Mouse (Mus musculus): Measurements from ENCODE around the gene Phlpp1.
A peak's percentile ranks its signal among the peaks of the same experiment; 100 is the strongest.

Gene Phlpp1

DNA sequence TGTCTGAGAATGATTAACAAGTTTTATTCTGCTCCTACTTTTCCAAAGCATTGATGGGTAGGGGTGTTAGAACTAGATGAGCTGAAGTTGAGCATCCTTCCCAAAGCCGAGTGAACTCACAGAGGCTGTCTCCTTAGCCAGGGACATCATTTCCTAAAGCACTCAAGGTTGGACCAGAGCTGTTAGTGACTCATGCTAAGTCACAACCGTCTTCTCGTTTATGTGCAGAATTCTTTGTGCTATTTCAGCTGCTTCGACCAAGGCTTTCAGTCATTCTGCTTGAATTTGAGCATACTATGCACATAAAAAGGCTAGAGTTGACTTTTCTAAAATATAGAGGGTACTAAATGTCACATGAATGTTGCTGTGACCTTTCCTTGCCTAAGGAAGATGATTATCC is 142.9 kb downstream of the Phlpp1 start:
- DNase-seq (ENCODE audit: low read depth, low spot score): no peak

GRCm38 (mm10) chr1:106316641-106317304 is 145.2 kb downstream of the Phlpp1 start:
- DNase-seq (ENCODE audit: low read depth, low spot score): no peak

- DNase-seq (ENCODE audit: low read depth, low spot score): no peak
Measured at GRCm38 (mm10) chr1:106318341-106318740, 146.8 kb downstream of the Phlpp1 start.

DNA sequence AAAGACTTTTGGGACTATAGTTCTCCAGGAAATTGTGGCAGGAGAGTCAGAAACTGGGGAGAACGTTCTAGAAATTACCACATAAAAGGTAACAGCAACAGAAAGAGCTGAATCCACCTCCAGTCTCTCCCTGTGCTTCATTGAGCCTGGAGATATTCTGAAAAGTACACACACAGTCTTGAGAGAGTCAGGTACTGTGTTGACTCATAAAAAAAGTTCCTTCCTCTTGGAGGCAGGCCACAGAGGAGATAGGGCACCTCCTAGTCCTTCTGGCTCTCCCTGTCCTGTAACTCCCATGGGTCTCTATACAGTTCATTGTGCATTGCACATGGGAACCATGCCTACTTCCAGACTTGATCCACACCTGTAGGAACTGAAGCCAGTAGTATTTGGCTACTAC is 149.0 kb downstream of the Phlpp1 start:
- no peak for DNase-seq (ENCODE audit: low read depth, low spot score)

- DNase-seq (ENCODE audit: low read depth, low spot score): no peak
Measured at GRCm38 (mm10) chr1:106321432-106322126, 150.0 kb downstream of the Phlpp1 start.

- DNase-seq (ENCODE audit: low read depth, low spot score): no peak
Measured at GRCm38 (mm10) chr1:106326691-106327090, 155.1 kb downstream of the Phlpp1 start.

- no peak for DNase-seq (ENCODE audit: low read depth, low spot score)
Measured at GRCm38 (mm10) chr1:106342100-106342499, 170.5 kb downstream of the Phlpp1 start.

DNA sequence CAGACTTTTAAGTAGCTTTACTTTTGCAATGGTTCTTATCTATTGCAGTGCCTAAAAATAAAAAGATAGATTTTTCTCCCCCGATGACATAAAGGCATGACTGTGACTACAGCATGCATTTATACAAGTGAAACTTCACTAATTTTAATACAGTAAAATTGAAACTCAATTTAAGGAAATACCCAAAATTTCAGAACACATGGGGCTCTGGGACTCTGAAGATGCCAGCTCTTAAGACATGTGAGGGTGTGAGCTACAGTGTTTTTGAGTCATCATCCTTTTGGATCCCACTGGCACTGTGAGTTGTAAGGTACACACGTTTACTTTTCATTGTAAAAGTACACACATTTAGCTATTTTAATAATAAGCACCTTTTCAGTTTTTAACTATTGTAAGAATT is 173.7 kb downstream of the Phlpp1 start:
- no peak for DNase-seq (ENCODE audit: low read depth, low spot score)

DNA sequence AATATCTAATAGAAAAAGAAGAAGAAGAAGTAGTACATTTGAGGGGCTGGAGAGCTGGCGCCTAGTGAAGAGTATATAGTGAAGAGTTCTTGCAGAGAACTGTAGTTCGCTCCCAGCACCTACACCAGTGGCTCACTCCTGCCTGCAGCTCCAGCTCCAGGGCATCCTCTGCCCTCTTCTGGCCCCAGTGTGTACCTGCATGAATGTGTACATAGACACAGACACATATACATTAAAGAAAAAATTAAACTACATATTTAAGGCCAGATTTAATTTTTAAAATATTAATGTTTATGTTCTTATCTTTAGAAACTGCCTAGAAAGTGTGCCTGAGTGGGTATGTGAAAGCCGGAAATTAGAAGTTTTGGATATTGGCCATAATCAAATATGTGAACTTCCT is 175.2 kb downstream of the Phlpp1 start:
- DNase-seq (ENCODE audit: low read depth, low spot score): no peak

- DNase-seq (ENCODE audit: low read depth, low spot score): no peak
Measured at GRCm38 (mm10) chr1:106349116-106349515, 177.6 kb downstream of the Phlpp1 start.

DNA sequence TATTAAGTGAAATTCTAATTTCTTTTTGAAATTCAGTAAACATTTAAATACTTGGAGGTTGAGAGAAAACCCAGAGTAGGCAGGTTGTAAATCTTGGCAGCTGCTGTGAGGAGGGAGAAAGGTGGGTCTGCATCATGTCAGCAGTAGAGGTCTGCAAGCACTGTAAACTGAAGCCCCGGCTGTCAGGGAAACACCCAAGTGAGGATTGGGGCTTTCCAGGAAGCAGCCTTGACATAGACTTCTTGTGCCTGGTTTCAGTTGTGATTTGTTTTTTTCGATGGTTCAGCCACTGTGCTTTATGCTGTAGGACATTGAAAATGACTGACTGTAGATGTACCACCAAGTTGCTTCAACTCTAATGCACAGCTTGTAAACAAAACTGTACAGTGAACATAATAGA is 180.0 kb downstream of the Phlpp1 start:
- DNase-seq (ENCODE audit: low read depth, low spot score): no peak

DNA sequence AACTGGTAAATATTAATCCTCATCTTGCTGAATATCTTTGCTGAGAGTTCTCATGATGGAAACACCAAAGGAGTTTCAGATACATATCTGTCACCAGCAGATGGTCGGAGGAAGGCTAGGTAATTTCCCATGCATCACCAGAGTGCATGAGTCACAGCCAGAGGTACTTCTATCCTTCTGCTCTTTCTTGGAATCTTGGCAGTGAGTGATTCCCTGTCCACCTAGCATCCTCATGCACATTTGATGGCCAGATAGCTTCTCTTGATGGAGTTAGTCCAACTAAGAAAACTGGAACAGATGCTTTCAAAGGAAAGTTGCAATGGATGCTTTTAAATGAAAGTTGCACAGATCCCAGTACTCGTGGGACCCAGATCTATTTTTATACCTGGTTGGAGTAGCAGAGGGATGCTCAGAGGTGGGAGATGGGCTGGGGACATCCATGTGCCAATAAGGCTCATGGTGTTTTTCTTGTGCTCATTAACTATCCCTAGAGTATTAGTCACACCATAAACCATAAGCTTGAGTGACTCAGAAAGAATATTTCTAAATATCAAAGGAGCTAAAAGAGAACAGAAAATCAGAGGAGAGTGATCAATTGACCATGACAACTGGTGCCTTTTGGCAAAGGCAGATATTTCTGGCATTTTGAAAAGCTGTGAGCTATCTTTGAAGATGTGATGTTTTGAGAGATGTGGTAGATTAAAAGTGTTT is 181.4 kb downstream of the Phlpp1 start:
- peak; percentile 58 for DNase-seq (ENCODE audit: low read depth, low spot score)

DNA sequence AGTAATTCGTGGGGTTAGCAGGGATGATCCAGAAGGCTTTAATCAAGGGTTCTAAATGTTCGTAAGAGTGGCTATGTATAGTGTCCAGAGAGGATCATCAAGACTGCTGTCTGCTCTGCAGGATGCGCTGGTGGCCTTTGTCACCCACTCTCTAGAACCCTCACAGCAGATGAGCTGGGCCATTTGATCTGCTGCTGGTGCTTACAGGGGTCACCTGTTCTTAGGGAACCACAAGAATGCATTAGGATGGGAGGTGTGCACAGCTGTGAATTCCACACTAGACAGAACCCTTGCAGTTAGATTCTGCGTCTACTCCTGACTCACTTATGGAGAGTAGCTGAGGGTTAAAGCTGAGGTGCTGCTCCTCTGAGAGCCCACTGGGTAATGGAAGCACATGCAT is 182.4 kb downstream of the Phlpp1 start:
- DNase-seq (ENCODE audit: low read depth, low spot score): no peak

DNA sequence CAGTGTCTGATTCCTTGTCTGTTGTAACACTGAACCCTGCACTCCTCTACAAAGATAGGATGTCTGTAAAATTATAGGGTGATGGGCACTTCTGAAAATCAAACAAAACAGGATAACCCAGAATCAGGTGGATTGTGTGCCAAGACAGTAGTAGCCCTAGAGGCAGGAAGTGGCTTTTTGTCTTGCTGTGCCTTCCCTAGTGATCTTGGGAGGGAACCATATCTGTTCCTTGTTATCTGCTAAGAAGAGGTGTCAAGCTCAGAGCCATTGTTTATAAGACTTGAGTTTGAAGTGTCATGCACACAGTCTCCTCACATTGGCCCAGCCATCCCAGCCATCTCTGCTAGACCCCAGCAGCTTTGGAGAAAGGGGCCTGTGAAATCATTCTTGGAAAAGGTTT is 187.9 kb downstream of the Phlpp1 start:
- no peak for DNase-seq (ENCODE audit: low read depth, low spot score)

DNA sequence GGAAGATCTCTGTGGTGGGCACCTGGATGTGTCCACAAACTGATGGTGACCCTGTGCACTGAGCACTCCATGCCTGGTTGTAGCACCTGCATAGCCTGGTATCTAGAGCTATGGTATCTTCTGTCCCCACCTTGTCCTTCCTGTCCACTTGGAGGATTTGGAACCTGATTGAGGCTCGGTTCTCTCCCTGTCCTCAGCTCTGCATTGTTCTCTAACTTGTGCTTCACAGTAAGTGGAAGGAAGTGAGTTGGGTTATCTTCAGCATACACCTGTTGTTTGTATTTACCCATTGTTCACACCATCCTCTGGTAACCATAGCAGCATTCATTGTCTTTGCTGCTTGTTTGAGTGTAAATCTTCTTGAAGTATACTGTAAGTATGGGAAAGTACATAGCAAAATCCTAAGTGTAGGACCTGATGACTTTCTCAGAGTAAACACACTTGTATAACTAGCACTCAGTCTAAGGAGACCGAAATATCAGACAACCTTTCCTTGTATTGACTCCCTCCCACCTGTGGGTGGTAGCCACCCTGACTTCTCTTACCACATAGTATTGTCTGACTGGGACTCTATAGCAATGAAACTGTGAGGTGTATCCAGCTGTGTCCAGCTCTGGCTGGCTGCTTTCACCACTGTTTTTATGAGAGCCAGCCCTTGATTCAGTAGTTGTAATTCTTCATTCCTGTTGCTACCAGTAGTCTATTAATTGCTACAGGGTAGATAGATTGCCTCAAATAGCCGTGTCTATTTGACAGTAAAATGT is 191.5 kb downstream of the Phlpp1 start:
- DNase-seq (ENCODE audit: low read depth, low spot score): no peak

DNA sequence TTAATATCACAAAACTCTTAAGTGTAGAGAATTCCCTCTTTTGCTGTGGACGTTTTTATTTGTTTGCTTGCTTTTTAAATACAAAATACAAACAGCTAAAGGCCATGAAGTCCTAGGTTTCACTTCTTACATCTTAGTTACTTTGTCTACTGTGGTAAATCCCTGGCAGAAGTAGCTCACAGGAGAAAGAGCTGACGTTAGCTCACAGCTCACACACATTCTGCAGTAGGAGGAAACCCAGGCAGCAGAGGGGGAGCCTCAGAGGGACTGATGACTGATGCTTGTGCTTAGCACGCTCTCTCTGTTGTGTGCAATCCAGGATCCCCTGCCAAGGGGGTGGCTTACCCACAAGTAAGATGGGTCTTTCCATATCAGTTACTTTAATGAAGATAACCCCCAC is 197.8 kb downstream of the Phlpp1 start:
- no peak for DNase-seq (ENCODE audit: low read depth, low spot score)

DNA sequence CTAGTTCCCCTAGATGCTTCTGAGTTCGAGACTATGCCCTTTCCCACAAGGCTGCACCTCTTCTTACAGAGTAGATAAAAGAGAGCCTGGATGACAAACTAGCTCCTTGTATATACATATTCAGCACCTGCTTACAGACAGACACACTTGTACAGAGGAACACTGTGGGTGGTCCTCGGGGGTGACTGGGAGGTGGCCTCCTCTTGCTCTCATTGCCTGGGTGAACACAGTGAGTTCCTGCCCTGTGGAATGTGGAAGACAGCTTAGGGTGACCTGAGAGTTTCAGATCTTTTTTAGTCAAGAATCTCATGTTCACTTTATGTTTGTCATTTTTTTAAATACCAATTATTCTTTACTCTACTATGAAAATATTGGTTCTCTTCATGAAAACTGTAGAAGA is 200.9 kb downstream of the Phlpp1 start:
- no peak for DNase-seq (ENCODE audit: low read depth, low spot score)

GRCm38 (mm10) chr1:106373656-106374055 is 202.1 kb downstream of the Phlpp1 start:
- no peak for DNase-seq (ENCODE audit: low read depth, low spot score)

DNA sequence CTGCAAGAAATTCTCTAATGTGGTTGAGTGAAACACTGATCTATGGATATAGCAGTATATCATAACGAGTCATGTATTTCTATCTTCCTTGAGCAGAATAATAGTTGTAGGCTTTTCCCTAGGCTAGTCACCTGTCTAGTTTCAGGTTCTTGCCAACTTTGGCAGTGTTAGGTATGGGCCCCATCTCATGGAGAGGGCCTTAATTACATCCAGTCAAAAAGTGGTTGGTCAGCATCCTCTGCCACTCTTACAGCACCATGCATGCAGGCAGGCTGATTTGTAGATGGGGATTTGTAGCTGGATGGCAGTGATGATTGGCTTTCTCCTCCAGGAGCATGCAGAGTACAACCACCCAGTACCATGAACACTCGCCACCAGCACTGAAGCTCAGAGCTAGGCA is 202.7 kb downstream of the Phlpp1 start:
- DNase-seq (ENCODE audit: low read depth, low spot score): no peak

GRCm38 (mm10) chr1:106374971-106375370 is 203.4 kb downstream of the Phlpp1 start:
- no peak for DNase-seq (ENCODE audit: low read depth, low spot score)

- no peak for DNase-seq (ENCODE audit: low read depth, low spot score)
Measured at GRCm38 (mm10) chr1:106376003-106376402, 204.5 kb downstream of the Phlpp1 start.

GRCm38 (mm10) chr1:106380465-106380864 is 208.9 kb downstream of the Phlpp1 start:
- DNase-seq (ENCODE audit: low read depth, low spot score): no peak

Measured in telencephalon, adult 2 months (tissue).